Mouse (Mus musculus) forebrain, embryonic 12.5 days (tissue): Measurements from ENCODE around the gene Dnajc17. TPM values are rescaled to one million over a fixed set of nuclear protein-coding genes. Genes with fewer than 3 reads are reported as not detected.

ENCODE experiments used
- ATAC-seq: fragments of 200-750 bp; cut with Nextera tagmentation; 2 replicates; pipeline ENCODE4 v1.8.0; 2017; ENCODE audit warnings: moderate TSS enrichment; ENCODE audit not compliant: low FRiP score
- H3K27ac ChIP-seq: fragments of 300-500 bp; sonication (generic); 2 replicates; pipeline ENCODE4 v1.5.1; 2016; ENCODE audit warnings: mild to moderate bottlenecking
- H3K27me3 ChIP-seq: fragments of 300-500 bp; sonication (generic); 2 replicates; pipeline ENCODE4 v1.6.1; 2016; ENCODE audit warnings: mild to moderate bottlenecking
- H3K36me3 ChIP-seq: fragments of 300-500 bp; sonication (generic); replicated peaks from 2 replicates; pipeline ENCODE4 v1.6.1; 2016; ENCODE audit warnings: mild to moderate bottlenecking
- H3K4me1 ChIP-seq: fragments of 300-500 bp; sonication (generic); 2 replicates; pipeline ENCODE4 v1.6.1; 2016
- H3K4me2 ChIP-seq: fragments of 300-500 bp; sonication (generic); 2 replicates; pipeline ENCODE4 v1.6.1; 2016; ENCODE audit warnings: mild to moderate bottlenecking, moderate library complexity
- H3K4me3 ChIP-seq: fragments of 300-500 bp; sonication (generic); replicated peaks from 2 replicates; pipeline ENCODE4 v1.5.1; 2016; ENCODE audit warnings: mild to moderate bottlenecking
- H3K9ac ChIP-seq: fragments of 300-500 bp; sonication (generic); 2 replicates; pipeline ENCODE4 v1.6.1; 2016; ENCODE audit warnings: mild to moderate bottlenecking
- H3K9me3 ChIP-seq: fragments of 300-500 bp; sonication (generic); 2 replicates; pipeline ENCODE4 v1.6.1; 2016
- whole genome bisulfite sequencing: fragments of 180-500 bp; shearing (Covaris S2); methylation state at CpG from one replicate; pipeline ENCODE4 v1.1.7; 2016; 5-methylcytosine and 5-hydroxymethylcytosine counted together
- polyA plus RNA-seq: library from polyadenylated mRNA; unstranded; fragments of >200 nt; fragmentation: Nextera tagmentation; extraction: Ambion mirVana; gene quantifications from 2 replicates; pipeline ENCODE4 v1.2.1, GENCODE M21; 2016

The Dnajc17 gene
- polyA plus RNA-seq, 1 experiment from 2014 or later: 26.7 TPM

GRCm38 (mm10) chr2:119194140-119194539 lies 14.5 kb downstream of the Dnajc17 start:
- no peak overlapping the region for H3K9ac ChIP-seq
- no peak for ATAC-seq
- no peaks in the 10 kb centered on the region for H3K36me3 ChIP-seq
- H3K4me3 ChIP-seq: no peak overlapping the region
- H3K27me3 ChIP-seq: no peaks in the 10 kb centered on the region
- H3K4me1 ChIP-seq: peaks cover 13% of the 10 kb centered on the region; the same call in 1 of the 2 replicates
- H3K9me3 ChIP-seq: no peaks in the 10 kb centered on the region
- no peak overlapping the region for H3K27ac ChIP-seq
- no peak overlapping the region for H3K4me2 ChIP-seq
- WGBS: 91% methylated on average over 5 of the region's 5 CpGs

DNA sequence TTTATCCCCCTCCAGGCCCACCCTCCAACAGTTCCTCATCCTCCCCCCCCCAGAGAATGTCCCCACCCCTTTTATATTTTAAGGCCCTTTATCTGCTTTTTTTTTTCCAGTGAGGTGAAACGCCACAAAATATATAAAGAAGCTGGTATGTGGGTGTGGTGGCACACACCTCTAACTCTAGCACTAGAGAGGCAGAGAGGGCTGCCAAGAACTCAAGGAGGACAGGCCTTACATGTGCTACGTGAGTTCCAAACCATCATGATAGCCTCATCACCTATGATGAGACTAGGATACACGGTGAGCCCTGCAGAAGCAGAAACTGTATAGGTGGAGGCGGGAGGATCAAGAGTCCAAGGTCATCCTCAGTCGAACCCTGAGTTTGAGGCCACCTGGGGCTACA lies 17.6 kb downstream of the Dnajc17 start:
- Histone ChIP-seq H3K36me3 (peaks cover 3% of the 10 kb centered on the region), H3K4me1 (peaks cover 5% of the 10 kb centered on the region; the same call in 1 of the 2 replicates), H3K4me2 (no peak overlapping the region), H3K9me3 (no peaks in the 10 kb centered on the region), H3K27ac (no peak overlapping the region), H3K27me3 (no peaks in the 10 kb centered on the region), H3K9ac (no peak overlapping the region), H3K4me3 (no peak overlapping the region)
- 88% methylated on average over 5 of the region's 5 CpGs for WGBS
- ATAC-seq: no peak

DNA sequence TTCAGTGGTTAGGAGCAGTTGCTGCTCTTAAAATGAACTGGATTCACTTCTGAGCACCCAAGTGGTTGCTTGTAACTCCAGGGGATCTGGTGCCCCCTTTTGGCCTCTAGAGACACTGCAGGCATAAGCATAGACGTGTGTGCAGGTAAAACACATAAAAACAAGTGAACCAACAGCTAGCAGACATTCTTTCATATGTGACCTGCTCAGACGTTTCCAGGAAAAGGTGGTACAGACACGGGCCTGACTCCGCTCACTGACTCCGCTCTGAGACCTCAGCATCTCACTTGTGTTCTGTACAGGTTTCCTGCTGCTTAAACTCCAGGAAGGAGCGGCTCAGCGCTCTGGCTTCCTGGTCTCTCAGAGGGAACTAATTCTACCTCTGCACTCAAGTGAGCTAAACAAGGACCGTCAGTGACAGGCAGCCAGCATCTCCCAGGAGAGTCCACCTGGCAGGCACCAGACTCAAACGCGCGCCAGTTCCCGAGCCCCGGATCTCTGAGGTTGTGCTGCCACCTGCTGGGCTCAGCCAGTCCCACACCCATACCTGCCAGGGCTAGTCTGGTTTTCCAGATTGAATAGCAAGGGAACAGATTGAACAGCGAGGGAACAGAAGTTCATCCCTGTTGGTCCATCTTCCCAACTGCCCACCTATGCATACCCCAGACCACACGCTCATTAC lies 19.4 kb downstream of the Dnajc17 start:
- Histone ChIP-seq H3K4me3 (peak overlapping the region; percentile 25), H3K9me3 (no peaks in the 10 kb centered on the region), H3K36me3 (peaks cover 18% of the 10 kb centered on the region), H3K4me2 (peak overlapping the region; percentile 59), H3K9ac (no peak overlapping the region), H3K27me3 (no peaks in the 10 kb centered on the region), H3K27ac (no peak overlapping the region), H3K4me1 (peaks cover 5% of the 10 kb centered on the region; the same call in 1 of the 2 replicates)
- WGBS: 6% methylated on average over 15 of the region's 15 CpGs
- peak; percentile 84 for ATAC-seq

DNA sequence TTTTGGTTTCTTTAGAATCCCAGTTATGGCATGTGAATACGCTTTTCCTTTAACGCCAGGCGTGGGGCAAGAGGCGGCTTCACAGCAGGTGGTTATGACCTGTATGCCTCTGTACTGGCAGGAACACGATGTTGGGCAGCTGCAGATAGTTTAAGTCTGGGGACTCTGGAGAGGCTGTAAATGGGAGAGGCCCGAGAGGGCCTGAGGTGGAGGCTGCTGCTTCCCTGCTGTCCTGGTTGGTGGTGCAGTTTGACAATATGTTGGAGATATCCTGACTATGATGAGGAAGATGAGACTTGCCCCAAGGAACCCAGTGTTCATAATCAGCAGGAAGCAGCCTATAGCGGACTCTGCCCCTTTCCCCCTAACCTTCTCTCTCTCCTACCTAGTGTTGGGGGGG lies 25.7 kb downstream of the Dnajc17 start:
- WGBS: 84% methylated on average over 7 of the region's 7 CpGs
- Histone ChIP-seq H3K9me3 (no peaks in the 10 kb centered on the region), H3K36me3 (peaks cover 58% of the 10 kb centered on the region), H3K27me3 (no peaks in the 10 kb centered on the region), H3K27ac (no peak overlapping the region), H3K4me1 (no peaks in the 10 kb centered on the region), H3K9ac (no peak overlapping the region), H3K4me2 (no peak overlapping the region), H3K4me3 (no peak overlapping the region)
- no peak for ATAC-seq

DNA sequence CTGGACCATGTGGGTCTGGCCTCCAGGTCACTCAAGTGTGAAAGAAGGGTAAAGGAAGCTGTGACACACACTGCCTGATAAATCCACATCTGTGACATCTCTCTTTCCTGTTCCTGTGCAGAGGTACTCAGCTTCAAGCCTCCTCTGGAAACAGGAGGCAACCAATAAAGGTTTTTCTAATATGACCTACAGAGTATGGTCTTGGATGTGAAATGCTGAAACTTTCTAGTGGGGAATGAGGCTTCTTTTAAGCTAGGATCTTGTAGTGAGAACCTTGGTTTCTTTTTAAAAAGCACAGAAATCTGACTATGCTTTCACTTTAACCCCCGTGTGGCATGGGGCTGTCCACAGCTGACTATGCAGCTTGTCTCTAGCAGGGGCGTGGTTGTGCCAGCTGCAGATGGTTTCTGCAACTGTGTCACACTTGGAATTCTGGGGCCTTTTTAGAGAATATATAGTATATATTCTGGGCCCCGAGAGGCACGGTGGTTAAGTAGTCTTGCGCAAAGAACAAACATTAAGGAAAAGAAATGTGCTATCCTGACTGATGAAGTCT lies 31.1 kb downstream of the Dnajc17 start:
- H3K4me2 ChIP-seq: no peak overlapping the region
- 90% methylated on average over 5 of the region's 5 CpGs for WGBS
- H3K9ac ChIP-seq: no peak overlapping the region
- H3K27me3 ChIP-seq: no peaks in the 10 kb centered on the region
- ATAC-seq: no peak
- peaks cover 38% of the 10 kb centered on the region for H3K36me3 ChIP-seq
- peaks cover 25% of the 10 kb centered on the region for H3K4me1 ChIP-seq
- H3K9me3 ChIP-seq: no peaks in the 10 kb centered on the region
- no peak overlapping the region for H3K27ac ChIP-seq
- H3K4me3 ChIP-seq: no peak overlapping the region

DNA sequence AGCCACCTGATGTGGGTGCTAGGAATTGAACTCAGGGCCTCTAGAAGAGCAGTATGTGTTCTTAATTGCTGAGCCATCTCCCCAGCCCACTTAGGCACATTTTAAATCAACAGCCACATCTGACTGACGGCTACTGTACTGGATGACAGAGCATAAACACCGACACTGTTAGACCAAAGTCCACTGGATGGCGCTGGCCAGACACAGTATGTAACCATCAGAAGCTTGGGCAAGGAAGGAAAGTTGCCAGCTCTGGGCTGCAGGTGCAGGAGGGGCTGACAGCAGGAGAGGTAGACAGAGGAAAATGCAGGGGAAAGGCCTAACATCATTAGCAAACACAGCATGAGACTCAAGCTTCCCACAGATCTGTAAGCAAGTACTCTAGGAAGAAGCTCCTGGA lies 31.8 kb downstream of the Dnajc17 start:
- peaks cover 31% of the 10 kb centered on the region for H3K4me1 ChIP-seq
- no peak overlapping the region for H3K9ac ChIP-seq

GRCm38 (mm10) chr2:119175614-119176013 lies 33.0 kb downstream of the Dnajc17 start:
- Histone ChIP-seq H3K36me3 (peaks cover 34% of the 10 kb centered on the region), H3K9ac (no peak overlapping the region), H3K27me3 (no peaks in the 10 kb centered on the region), H3K4me1 (peaks cover 31% of the 10 kb centered on the region), H3K4me3 (no peak overlapping the region), H3K27ac (no peak overlapping the region), H3K4me2 (no peak overlapping the region), H3K9me3 (no peaks in the 10 kb centered on the region)
- WGBS: 75% methylated on average over 6 of the region's 6 CpGs
- no peak for ATAC-seq

More for the DNA sequence above, 31.8 kb downstream of the Dnajc17 start:
- WGBS: 59% methylated on average over 3 of the region's 3 CpGs
- Histone ChIP-seq H3K9me3 (no peaks in the 10 kb centered on the region), H3K27ac (no peak overlapping the region), H3K4me2 (no peak overlapping the region), H3K4me3 (no peak overlapping the region), H3K36me3 (peaks cover 38% of the 10 kb centered on the region), H3K27me3 (no peaks in the 10 kb centered on the region)
- no peak for ATAC-seq

DNA sequence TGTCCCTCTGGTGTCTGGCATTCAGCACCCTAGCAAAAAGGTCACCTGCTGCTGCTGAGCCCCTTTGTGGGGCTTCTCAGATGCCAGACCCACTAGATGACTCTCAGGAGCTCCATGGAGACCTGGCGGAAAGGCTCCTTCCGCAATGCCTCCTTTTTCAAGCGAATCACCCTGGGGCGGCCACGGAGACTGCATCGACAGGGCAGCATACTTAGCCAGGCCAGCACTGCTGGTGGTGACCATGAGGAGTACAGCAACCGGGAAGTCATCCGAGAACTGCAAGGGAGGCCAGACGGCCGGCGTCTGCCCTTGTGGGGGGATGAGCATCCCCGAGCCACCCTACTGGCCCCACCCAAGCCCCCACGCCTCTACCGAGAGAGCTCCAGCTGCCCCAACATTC lies 33.7 kb downstream of the Dnajc17 start:
- Histone ChIP-seq H3K27ac (no peak overlapping the region), H3K4me2 (no peak overlapping the region), H3K4me3 (no peak overlapping the region), H3K9ac (no peak overlapping the region), H3K36me3 (peaks cover 26% of the 10 kb centered on the region), H3K4me1 (peaks cover 31% of the 10 kb centered on the region), H3K9me3 (no peaks in the 10 kb centered on the region), H3K27me3 (0 out of 2 replicates have a peak, but pooled peaks cover 4% of the 10 kb centered on the region)
- no peak for ATAC-seq
- 59% methylated on average over 14 of the region's 14 CpGs for WGBS

- peaks cover 19% of the 10 kb centered on the region; the same call in 1 of the 2 replicates for H3K36me3 ChIP-seq
- 0 out of 2 replicates have a peak within 1 kb of the TSS, but pooled peaks have one; percentile 1 for H3K4me2 ChIP-seq
- H3K9ac ChIP-seq: 0 out of 2 replicates have a peak within 1 kb of the TSS, but pooled peaks have one; percentile 17
- no peak within 1 kb of the TSS for H3K4me3 ChIP-seq
- WGBS: 28% methylated on average over 8 of the region's 8 CpGs
- H3K4me1 ChIP-seq: peaks cover 31% of the 10 kb centered on the region
- H3K27ac ChIP-seq: 0 out of 2 replicates have a peak within 1 kb of the TSS, but pooled peaks have one; percentile 47
- ATAC-seq: no peak; the same call in 1 of the 2 replicates
- peaks cover 11% of the 10 kb centered on the region; the same call in 1 of the 2 replicates for H3K27me3 ChIP-seq
- H3K9me3 ChIP-seq: no peaks in the 10 kb centered on the region
Measured at GRCm38 (mm10) chr2:119173991-119174651, 34.5 kb downstream of the Dnajc17 start, which contains the start of gene Gm14137. Gene Gm14137 (plus strand): TSS chr2:119174509.

DNA sequence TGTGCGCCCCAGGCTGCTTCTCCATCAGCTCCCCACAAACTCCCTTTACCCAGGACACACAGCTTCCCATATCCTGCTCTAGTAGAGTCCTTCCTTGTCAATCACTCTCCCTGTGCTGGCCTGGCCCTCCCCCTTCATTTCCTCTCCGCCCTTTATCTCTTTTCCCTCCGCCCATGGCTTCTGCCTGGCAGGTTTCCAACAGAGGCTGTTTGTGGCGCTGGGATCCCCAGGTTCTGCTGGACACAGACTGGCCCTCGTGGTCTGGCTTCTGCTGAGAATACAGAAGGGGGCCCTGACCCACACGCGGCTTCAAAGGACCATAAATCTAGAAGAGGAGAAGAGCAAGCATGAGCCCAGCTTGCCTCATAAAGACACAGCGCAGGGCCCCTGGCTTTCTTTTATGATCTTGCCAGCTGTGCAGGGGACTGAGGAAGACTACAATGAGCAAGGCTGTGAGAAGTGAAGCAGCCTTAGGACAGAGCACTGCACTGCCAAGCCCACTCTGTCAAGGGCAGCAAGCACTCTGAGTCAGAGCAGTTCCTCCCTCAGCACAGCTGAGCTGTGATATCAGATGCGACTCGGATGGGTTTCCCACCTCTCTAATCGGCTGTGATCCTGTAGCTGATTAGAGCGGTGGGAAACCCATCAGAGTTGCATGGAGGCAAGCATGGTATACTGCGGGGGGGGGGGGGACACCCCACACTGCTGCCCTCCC lies 35.6 kb downstream of the Dnajc17 start:
- H3K4me3 ChIP-seq: no peak overlapping the region
- WGBS: 27% methylated on average over 13 of the region's 13 CpGs
- peaks cover 10% of the 10 kb centered on the region; the same call in 1 of the 2 replicates for H3K36me3 ChIP-seq
- H3K4me2 ChIP-seq: 0 out of 2 replicates have a peak overlapping the region, but pooled peaks have one; percentile 1
- H3K9ac ChIP-seq: 0 out of 2 replicates have a peak overlapping the region, but pooled peaks have one; percentile 17
- peaks cover 22% of the 10 kb centered on the region for H3K27me3 ChIP-seq
- peaks cover 32% of the 10 kb centered on the region for H3K4me1 ChIP-seq
- H3K27ac ChIP-seq: peak overlapping the region; percentile 47; the same call in 1 of the 2 replicates
- peak; percentile 46; the same call in 1 of the 2 replicates for ATAC-seq
- H3K9me3 ChIP-seq: no peaks in the 10 kb centered on the region

GRCm38 (mm10) chr2:119172446-119172845 lies 36.1 kb downstream of the Dnajc17 start:
- H3K27ac ChIP-seq: peak overlapping the region; percentile 38; the same call in 1 of the 2 replicates
- WGBS: 84% methylated on average over 7 of the region's 7 CpGs
- no peak for ATAC-seq
- H3K9me3 ChIP-seq: no peaks in the 10 kb centered on the region
- peaks cover 37% of the 10 kb centered on the region for H3K4me1 ChIP-seq
- H3K9ac ChIP-seq: no peak overlapping the region
- no peak overlapping the region for H3K4me2 ChIP-seq
- H3K4me3 ChIP-seq: no peak overlapping the region
- H3K27me3 ChIP-seq: peaks cover 28% of the 10 kb centered on the region
- H3K36me3 ChIP-seq: 0 out of 2 replicates have a peak, but pooled peaks cover 6% of the 10 kb centered on the region

DNA sequence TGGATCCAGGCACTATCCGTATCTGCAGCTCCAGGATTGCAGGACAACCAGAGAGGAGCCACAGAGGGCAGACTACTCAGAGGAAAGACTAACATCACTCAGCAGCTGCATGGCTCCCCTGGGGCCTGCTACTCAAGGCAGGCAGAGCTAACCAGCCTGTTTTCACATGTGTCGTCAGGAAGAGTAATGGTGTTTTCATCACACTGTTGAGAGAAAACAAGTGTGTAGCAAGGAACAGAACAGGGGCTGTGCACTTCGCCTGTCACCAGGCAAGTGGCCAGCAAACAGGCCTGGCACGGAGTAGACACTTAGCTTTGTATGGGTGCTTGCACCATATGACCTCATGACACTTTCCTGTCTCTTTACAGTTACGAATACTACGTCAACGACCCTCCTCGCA lies 37.0 kb downstream of the Dnajc17 start:
- WGBS: 89% methylated on average over 8 of the region's 8 CpGs
- Histone ChIP-seq H3K27me3 (peaks cover 37% of the 10 kb centered on the region), H3K9ac (no peak overlapping the region), H3K4me2 (no peak overlapping the region), H3K36me3 (no peaks in the 10 kb centered on the region), H3K9me3 (no peaks in the 10 kb centered on the region), H3K4me3 (no peak overlapping the region), H3K27ac (no peak overlapping the region), H3K4me1 (peaks cover 45% of the 10 kb centered on the region)
- no peak for ATAC-seq
